Mouse (Mus musculus) liver, adult 2 months (tissue): ENCODE results near the gene Rprd1b. TPM values are rescaled to one million over a fixed set of nuclear protein-coding genes. Genes with fewer than 3 reads are reported as not detected.

ENCODE experiments used
- DNase-seq: peaks from one replicate; pipeline ENCODE4 v3.0.0-alpha.2; 2011; ENCODE audit warnings: low read depth, low spot score; ENCODE audit errors: extremely low read depth
- H3K27ac ChIP-seq: fragments of 200-500 bp; replicated peaks from 2 replicates; pipeline ENCODE4 v1.5.1; 2012; ENCODE audit warnings: low read depth, mild to moderate bottlenecking, control low read depth, inconsistent platforms, low read length; ENCODE audit not compliant: insufficient read depth
- H3K27me3 ChIP-seq: fragments of 200-500 bp; 2 replicates; pipeline ENCODE4 v1.6.1; 2012; ENCODE audit warnings: mild to moderate bottlenecking, moderate library complexity, low read length, inconsistent platforms; ENCODE audit not compliant: control insufficient read depth, insufficient read depth
- H3K36me3 ChIP-seq: fragments of 200-500 bp; 2 replicates; pipeline ENCODE4 v1.6.1; 2012; ENCODE audit warnings: low read length, inconsistent platforms; ENCODE audit not compliant: control insufficient read depth, insufficient read depth
- H3K4me1 ChIP-seq: fragments of 200-500 bp; 2 replicates; pipeline ENCODE4 v1.6.1; 2011; ENCODE audit warnings: low read length; ENCODE audit not compliant: control insufficient read depth, insufficient read depth
- H3K4me3 ChIP-seq: fragments of 200-500 bp; 2 replicates; pipeline ENCODE4 v1.5.1; 2011; ENCODE audit warnings: low read depth, mild to moderate bottlenecking, control low read depth, low read length, moderate library complexity; ENCODE audit not compliant: insufficient read depth
- H3K79me2 ChIP-seq: fragments of 200-500 bp; 2 replicates; pipeline ENCODE4 v1.6.1; 2012; ENCODE audit warnings: inconsistent platforms, mild to moderate bottlenecking, low read length, moderate library complexity; ENCODE audit not compliant: control insufficient read depth, insufficient read depth
- H3K9ac ChIP-seq: fragments of 200-500 bp; 2 replicates; pipeline ENCODE4 v1.6.1; 2012; ENCODE audit warnings: low read depth, mild to moderate bottlenecking, control low read depth, inconsistent platforms, low read length
- CTCF ChIP-seq: fragments of 200-500 bp; IDR thresholded peaks from 2 replicates; pipeline ENCODE4 v1.5.1; 2011; ENCODE audit warnings: low read depth, low read length, control low read depth
- POLR2A ChIP-seq: fragments of 200-500 bp; IDR thresholded peaks from 2 replicates; pipeline ENCODE4 v1.6.1; 2011; ENCODE audit warnings: low read length, control low read depth; ENCODE audit not compliant: insufficient read depth; ENCODE audit errors: extremely low read depth
- WGBS: fragments of 180-500 bp; shearing (Covaris S2); methylation state at CpG from one replicate; pipeline ENCODE4 v1.1.7; 2018; 5-methylcytosine and 5-hydroxymethylcytosine counted together
- polyA plus RNA-seq: library from polyadenylated mRNA; depleted of rRNA; stranded (reverse); fragments of >200 nt; gene quantifications from 2 replicates; pipeline ENCODE4 v1.2.3, GENCODE M21; 2012
- total RNA-seq: library from RNA; depleted of rRNA; stranded (reverse); fragments of >200 nt; gene quantifications from 2 replicates; pipeline ENCODE4 v1.2.3, GENCODE M21; 2014

Rprd1b gene
- total and polyA plus RNA-seq, 2 experiments, result 6.8 to 14.2 TPM

DNA sequence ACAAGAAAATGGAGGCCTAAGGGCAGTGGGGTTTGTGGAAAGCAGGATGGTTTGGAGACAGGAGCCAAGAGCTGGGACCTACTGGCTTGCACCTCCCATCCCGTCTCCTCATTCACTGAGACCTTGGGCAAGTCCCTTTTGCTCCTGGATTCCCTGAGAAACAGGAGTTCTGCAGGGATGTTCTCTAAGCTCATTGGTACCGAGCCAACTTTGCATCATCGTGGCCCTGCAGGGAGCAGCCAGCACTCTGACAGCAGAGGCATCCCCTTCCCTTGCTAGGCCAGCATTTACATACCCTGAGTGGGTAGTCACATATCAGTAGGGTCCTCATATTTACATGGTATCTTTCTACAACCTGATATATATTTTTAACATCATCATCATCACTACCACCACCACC is 92.6 kb downstream of the Rprd1b start:
- WGBS, result 61% methylated on average over 3 of the region's 3 CpGs
- no peak overlapping the region for H3K4me3 ChIP-seq
- no peak overlapping the region for H3K27ac ChIP-seq
- no peak for DNase-seq
- no peaks in the 10 kb centered on the region for H3K27me3 ChIP-seq
- TF ChIP-seq POLR2A (no peak), CTCF (no peak)
- peaks cover 19% of the 10 kb centered on the region for H3K4me1 ChIP-seq
- H3K36me3 ChIP-seq, result peaks cover 15% of the 10 kb centered on the region; the same call in 1 of the 2 replicates
- H3K79me2 ChIP-seq, result no peaks in the 10 kb centered on the region
- H3K9ac ChIP-seq, result no peak overlapping the region

DNA sequence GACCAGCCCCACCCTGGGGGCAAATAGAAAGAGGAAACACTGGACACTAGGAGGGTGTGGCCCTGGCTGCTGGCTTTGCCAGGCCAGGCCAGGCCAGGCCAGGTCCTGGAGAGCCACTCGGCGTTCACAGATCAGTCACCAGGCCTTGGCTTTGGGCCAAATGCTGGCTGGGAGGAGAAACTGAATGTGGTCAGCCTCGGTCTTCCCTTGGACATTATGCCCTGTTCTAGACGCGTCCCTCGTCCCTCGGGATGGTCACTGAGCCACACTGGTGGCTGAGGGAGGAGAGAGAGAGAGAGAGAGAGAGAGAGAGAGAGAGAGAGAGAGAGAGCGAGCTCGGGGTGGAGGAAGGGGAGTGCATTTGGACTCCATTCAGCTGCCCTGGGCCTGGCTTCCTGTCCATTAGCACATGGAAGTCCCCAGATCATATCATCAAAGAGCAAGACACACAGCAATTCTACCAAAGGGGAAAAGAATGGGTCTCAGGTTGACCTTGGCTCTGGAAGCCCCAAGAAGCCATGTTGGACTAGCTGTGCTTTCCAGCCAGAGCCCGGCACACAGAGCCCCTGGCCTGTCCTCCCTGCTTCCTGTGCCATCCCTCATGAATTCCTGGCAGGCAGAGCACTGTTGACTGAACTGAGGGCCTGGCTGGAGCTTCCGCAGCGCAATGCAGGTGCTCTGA is 93.5 kb downstream of the Rprd1b start:
- H3K79me2 ChIP-seq, result no peaks in the 10 kb centered on the region
- H3K9ac ChIP-seq, result peak overlapping the region; percentile 23; the same call in 1 of the 2 replicates
- 4% methylated on average over 11 of the region's 12 CpGs for WGBS
- DNase-seq, result peak; percentile 88
- H3K27ac ChIP-seq, result peak overlapping the region; percentile 82
- H3K27me3 ChIP-seq, result no peaks in the 10 kb centered on the region
- peaks cover 16% of the 10 kb centered on the region for H3K36me3 ChIP-seq
- TF ChIP-seq POLR2A (no peak), CTCF (no peak)
- no peak overlapping the region for H3K4me3 ChIP-seq
- H3K4me1 ChIP-seq, result peaks cover 19% of the 10 kb centered on the region

DNA sequence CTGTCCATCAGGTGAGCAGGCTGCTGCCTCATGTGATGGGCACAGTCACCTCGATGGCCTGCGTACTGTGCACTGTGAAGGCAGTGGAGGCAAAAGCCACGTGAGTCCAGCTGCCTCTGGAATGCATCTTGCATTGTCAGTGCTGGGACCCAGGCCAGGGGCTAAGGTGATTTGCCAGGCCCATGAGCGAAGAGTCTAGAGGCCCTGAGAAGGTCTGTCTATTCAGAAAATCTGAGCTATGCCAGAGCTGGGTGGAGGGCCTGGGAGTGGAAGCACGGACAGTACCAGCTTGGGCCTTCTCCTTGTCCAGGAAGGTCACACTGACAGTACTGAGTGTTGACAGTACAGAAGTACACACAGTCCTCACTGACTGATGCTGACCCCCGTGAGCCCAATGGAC is 94.5 kb downstream of the Rprd1b start:
- H3K4me3 ChIP-seq, result no peak overlapping the region
- peak overlapping the region; percentile 3; the same call in 1 of the 2 replicates for H3K9ac ChIP-seq
- H3K36me3 ChIP-seq, result peaks cover 19% of the 10 kb centered on the region
- DNase-seq, result peak; percentile 67
- no peaks in the 10 kb centered on the region for H3K27me3 ChIP-seq
- TF ChIP-seq CTCF, result no peak
- no peak for TF ChIP-seq POLR2A
- H3K4me1 ChIP-seq, result peaks cover 19% of the 10 kb centered on the region
- peak overlapping the region; percentile 82 for H3K27ac ChIP-seq
- WGBS, result 38% methylated on average over 6 of the region's 6 CpGs
- no peaks in the 10 kb centered on the region for H3K79me2 ChIP-seq

DNA sequence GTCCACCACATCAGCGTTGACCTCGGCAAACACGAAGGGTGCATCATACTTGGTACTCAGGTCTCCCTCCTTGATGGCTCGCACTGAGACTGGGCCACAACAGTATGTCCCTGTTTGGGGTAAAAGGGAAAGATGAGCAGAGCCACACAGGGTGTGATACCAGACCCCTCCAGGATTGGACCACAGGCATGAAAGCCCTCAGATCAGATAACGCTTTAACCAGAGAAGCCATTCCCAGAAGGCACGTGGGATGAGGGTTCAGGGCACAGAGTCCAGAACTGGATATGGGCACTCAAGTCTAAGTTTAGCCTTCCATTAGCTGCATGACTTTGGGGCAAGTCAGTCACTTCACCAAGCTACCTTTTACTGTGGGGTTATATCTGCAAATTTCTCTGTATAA is 98.9 kb downstream of the Rprd1b start:
- Histone ChIP-seq H3K27ac (no peak overlapping the region), H3K4me3 (no peak overlapping the region), H3K27me3 (no peaks in the 10 kb centered on the region), H3K79me2 (peaks cover 4% of the 10 kb centered on the region; the same call in 1 of the 2 replicates), H3K9ac (no peak overlapping the region), H3K36me3 (peaks cover 18% of the 10 kb centered on the region), H3K4me1 (peaks cover 30% of the 10 kb centered on the region)
- DNase-seq, result no peak
- whole genome bisulfite sequencing, result 94% methylated on average over 6 of the region's 6 CpGs
- no peak for TF ChIP-seq CTCF
- no peak for TF ChIP-seq POLR2A

DNA sequence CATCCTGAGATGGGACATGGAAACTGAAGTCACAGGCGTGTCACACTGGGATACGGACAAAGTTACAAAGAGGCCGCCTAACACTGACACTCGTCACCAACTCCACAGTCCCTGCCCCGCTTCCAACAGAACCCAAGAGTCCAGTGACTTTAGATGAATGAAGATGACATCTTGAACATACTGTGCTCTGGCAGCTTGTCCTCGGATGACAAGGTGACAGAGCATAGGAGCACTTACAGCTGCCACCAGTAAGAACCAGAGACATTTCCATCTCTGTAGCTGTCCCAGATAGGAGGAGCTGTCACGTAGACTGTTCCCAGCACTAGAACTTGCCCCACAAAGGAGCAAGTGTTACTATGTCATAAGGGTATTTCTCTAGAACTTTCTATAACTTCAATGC is 99.6 kb downstream of the Rprd1b start:
- peaks cover 22% of the 10 kb centered on the region for H3K36me3 ChIP-seq
- peaks cover 26% of the 10 kb centered on the region for H3K4me1 ChIP-seq
- H3K27me3 ChIP-seq, result no peaks in the 10 kb centered on the region
- TF ChIP-seq POLR2A, result no peak
- no peak for TF ChIP-seq CTCF
- H3K27ac ChIP-seq, result no peak overlapping the region
- no peak overlapping the region for H3K4me3 ChIP-seq
- no peak for DNase-seq
- H3K79me2 ChIP-seq, result peaks cover 4% of the 10 kb centered on the region; the same call in 1 of the 2 replicates
- 94% methylated on average over 7 of the region's 7 CpGs for WGBS
- no peak overlapping the region for H3K9ac ChIP-seq

DNA sequence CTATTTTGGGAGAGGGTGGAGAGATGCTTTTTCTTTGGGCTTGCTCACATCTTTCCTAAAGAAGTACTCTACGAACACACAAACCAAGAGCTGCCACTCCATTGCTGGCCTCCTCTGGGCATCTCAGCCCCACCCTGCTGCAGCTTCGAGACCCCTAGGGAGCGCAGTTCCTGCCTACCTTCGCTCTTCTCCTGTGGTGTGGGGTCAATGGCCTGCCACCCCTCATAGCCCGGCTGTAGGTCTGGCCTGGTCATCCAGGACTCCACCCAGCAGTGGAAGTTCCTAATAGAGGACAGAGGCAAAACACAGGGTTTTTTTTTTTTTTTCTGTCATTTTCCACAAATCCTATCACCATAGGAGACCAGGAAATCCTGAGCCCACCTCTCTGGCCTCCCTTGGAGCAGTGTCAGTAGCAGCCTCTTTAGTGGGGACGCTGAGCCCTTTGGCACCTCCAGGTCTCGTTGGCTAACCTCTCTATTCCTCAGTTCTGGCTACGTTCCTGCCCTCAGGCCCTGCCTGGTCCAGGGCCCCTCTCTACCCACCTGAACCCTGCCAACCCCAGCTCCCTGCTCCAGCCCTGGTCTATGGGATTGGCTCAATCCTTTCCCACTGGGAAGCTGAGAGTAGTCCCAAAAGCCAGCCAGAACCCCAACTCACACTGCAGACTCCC is 100.3 kb downstream of the Rprd1b start:
- H3K4me3 ChIP-seq, result no peak overlapping the region
- H3K36me3 ChIP-seq, result peaks cover 22% of the 10 kb centered on the region
- WGBS, result 61% methylated on average over 8 of the region's 8 CpGs
- H3K9ac ChIP-seq, result no peak overlapping the region
- no peak for DNase-seq
- H3K27ac ChIP-seq, result no peak overlapping the region
- peaks cover 21% of the 10 kb centered on the region for H3K4me1 ChIP-seq
- no peak for TF ChIP-seq POLR2A
- TF ChIP-seq CTCF, result no peak
- no peaks in the 10 kb centered on the region for H3K27me3 ChIP-seq
- peaks cover 4% of the 10 kb centered on the region; the same call in 1 of the 2 replicates for H3K79me2 ChIP-seq
